Mouse (Mus musculus): ENCODE measurements around the gene Cnga1. TPM values are rescaled to one million over a fixed set of nuclear protein-coding genes. Genes with fewer than 3 reads are reported as not detected.
"Not testable (repeated sequence)": the region's sequence is repeated elsewhere in the genome, so short reads cannot be mapped to it uniquely, and the experiment has no call there.

The Cnga1 gene
- polyA plus RNA-seq, 1 experiment, result not detected

GRCm38 (mm10) chr5:72587192-72587681, 56.8 kb downstream of the Cnga1 start, which contains the start of gene Gm5868:
Gm5868 (minus strand) TSS chr5:72587551.
- Histone ChIP-seq H3K4me1 (ENCODE audit: control insufficient read depth, insufficient read depth, insufficient read length, low read length) (no peaks in the 10 kb centered on the region), H3K27ac (replicated peaks; ENCODE audit: low read depth, low read length) (no peak within 1 kb of the TSS), H3K4me3 (ENCODE audit: insufficient read depth, low read depth, low read length) (0 out of 2 replicates have a peak within 1 kb of the TSS, but pooled peaks have one; percentile 7)

- not testable (repeated sequence) for H3K4me1 ChIP-seq (ENCODE audit: control insufficient read depth, insufficient read depth, insufficient read length, low read length); H3K27ac ChIP-seq (replicated peaks; ENCODE audit: low read depth, low read length); H3K4me3 ChIP-seq (ENCODE audit: insufficient read depth, low read depth, low read length)
These were observed 57.3 kb downstream of the Cnga1 start for GRCm38 (mm10) chr5:72586667-72587191.

- not testable (repeated sequence) for H3K4me1 ChIP-seq (ENCODE audit: control insufficient read depth, insufficient read depth, insufficient read length, low read length); H3K27ac ChIP-seq (replicated peaks; ENCODE audit: low read depth, low read length); H3K4me3 ChIP-seq (ENCODE audit: insufficient read depth, low read depth, low read length)
These were observed 58.0 kb downstream of the Cnga1 start for GRCm38 (mm10) chr5:72586122-72586521.

GRCm38 (mm10) chr5:72580970-72581332, 63.1 kb downstream of the Cnga1 start, which contains the start of gene Zar1:
Zar1 (minus strand) TSS chr5:72581254.
- peak within 1 kb of the TSS; percentile 44; the same call in 1 of the 2 replicates for H3K4me3 ChIP-seq (ENCODE audit: insufficient read depth, low read depth, low read length)
- not testable (repeated sequence) for H3K4me1 ChIP-seq (ENCODE audit: control insufficient read depth, insufficient read depth, insufficient read length, low read length); H3K27ac ChIP-seq (replicated peaks; ENCODE audit: low read depth, low read length)

GRCm38 (mm10) chr5:72580088-72580969, 63.7 kb downstream of the Cnga1 start:
- not testable (repeated sequence) for H3K4me1 ChIP-seq (ENCODE audit: control insufficient read depth, insufficient read depth, insufficient read length, low read length); H3K27ac ChIP-seq (replicated peaks; ENCODE audit: low read depth, low read length)
- H3K4me3 ChIP-seq (ENCODE audit: insufficient read depth, low read depth, low read length), result peak overlapping the region; percentile 44; the same call in 1 of the 2 replicates

GRCm38 (mm10) chr5:72579599-72579998, 64.5 kb downstream of the Cnga1 start:
- H3K4me3 ChIP-seq (ENCODE audit: insufficient read depth, low read depth, low read length); H3K4me1 ChIP-seq (ENCODE audit: control insufficient read depth, insufficient read depth, insufficient read length, low read length); H3K27ac ChIP-seq (replicated peaks; ENCODE audit: low read depth, low read length): not testable (repeated sequence)

- no peaks in the 10 kb centered on the region for H3K4me1 ChIP-seq (ENCODE audit: control insufficient read depth, insufficient read depth, insufficient read length, low read length)
- H3K4me3 ChIP-seq (ENCODE audit: insufficient read depth, low read depth, low read length), result no peak overlapping the region
- no peak overlapping the region for H3K27ac ChIP-seq (replicated peaks; ENCODE audit: low read depth, low read length)
These were observed 78.5 kb downstream of the Cnga1 start for GRCm38 (mm10) chr5:72565621-72566020.

- H3K4me1 ChIP-seq (ENCODE audit: control insufficient read depth, insufficient read depth, insufficient read length, low read length); H3K27ac ChIP-seq (replicated peaks; ENCODE audit: low read depth, low read length); H3K4me3 ChIP-seq (ENCODE audit: insufficient read depth, low read depth, low read length): not testable (repeated sequence)
These were observed 80.9 kb downstream of the Cnga1 start for GRCm38 (mm10) chr5:72563183-72563582.

GRCm38 (mm10) chr5:72560976-72561628, 83.0 kb downstream of the Cnga1 start:
- Histone ChIP-seq H3K4me1 (ENCODE audit: control insufficient read depth, insufficient read depth, insufficient read length, low read length) (no peaks in the 10 kb centered on the region), H3K4me3 (ENCODE audit: insufficient read depth, low read depth, low read length) (no peak overlapping the region), H3K27ac (replicated peaks; ENCODE audit: low read depth, low read length) (no peak overlapping the region)

GRCm38 (mm10) chr5:72559544-72560049, 84.5 kb downstream of the Cnga1 start, which contains the start of gene Nfxl1:
Nfxl1 (minus strand) TSS chr5:72559684.
- H3K4me3 ChIP-seq (ENCODE audit: insufficient read depth, low read depth, low read length), result peak within 1 kb of the TSS; percentile 86
- peak within 1 kb of the TSS; percentile 10; the same call in 1 of the 2 replicates for H3K27ac ChIP-seq (replicated peaks; ENCODE audit: low read depth, low read length)
- H3K4me1 ChIP-seq (ENCODE audit: control insufficient read depth, insufficient read depth, insufficient read length, low read length), result no peaks in the 10 kb centered on the region

- Histone ChIP-seq H3K4me1 (ENCODE audit: control insufficient read depth, insufficient read depth, insufficient read length, low read length) (no peaks in the 10 kb centered on the region), H3K4me3 (ENCODE audit: insufficient read depth, low read depth, low read length) (peak overlapping the region; percentile 86), H3K27ac (replicated peaks; ENCODE audit: low read depth, low read length) (0 out of 2 replicates have a peak overlapping the region, but pooled peaks have one; percentile 10)
These were observed 85.2 kb downstream of the Cnga1 start for GRCm38 (mm10) chr5:72558716-72559526.

GRCm38 (mm10) chr5:72556245-72556644, 87.8 kb downstream of the Cnga1 start:
- Histone ChIP-seq H3K4me1 (ENCODE audit: control insufficient read depth, insufficient read depth, insufficient read length, low read length) (no peaks in the 10 kb centered on the region), H3K27ac (replicated peaks; ENCODE audit: low read depth, low read length) (no peak overlapping the region), H3K4me3 (ENCODE audit: insufficient read depth, low read depth, low read length) (no peak overlapping the region)

Measured in brown adipose tissue, adult 24 weeks (tissue).